Mouse (Mus musculus): Measurements from ENCODE around the gene Wdr49. TPM values are rescaled to one million over a fixed set of nuclear protein-coding genes. Genes with fewer than 3 reads are reported as not detected.

The Wdr49 gene
- total RNA-seq (2021): under 1 TPM in 1 of 2 experiments, not detected in 1; 0.22 TPM

DNA sequence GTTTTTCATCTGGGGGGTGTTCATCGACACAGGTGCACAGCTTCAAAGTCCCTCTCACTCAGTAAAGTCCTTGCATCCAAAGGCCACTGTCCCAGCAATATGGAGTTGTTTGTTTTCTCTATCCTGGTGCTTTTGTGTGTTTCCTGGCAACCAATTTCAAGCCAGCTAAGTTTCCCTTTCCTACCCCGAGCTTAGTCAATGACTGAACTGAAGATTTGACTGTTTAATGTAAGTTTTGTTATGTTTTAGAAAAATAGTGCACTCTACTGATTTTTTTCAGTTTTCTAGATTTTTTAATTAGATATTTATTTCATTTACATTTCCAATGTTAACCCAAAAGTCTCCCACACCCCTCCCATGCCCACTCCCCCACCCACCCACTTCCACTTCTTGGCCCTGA is at the start of gene Wdr49:
Gene Wdr49 (minus strand): TSS at position 101 of the 400 bp plus-strand sequence.
- no peak for DNase-seq (ENCODE audit: low spot score in 2 of 2)
- intact Hi-C loops (cut with DNase I): no loop called here

DNA sequence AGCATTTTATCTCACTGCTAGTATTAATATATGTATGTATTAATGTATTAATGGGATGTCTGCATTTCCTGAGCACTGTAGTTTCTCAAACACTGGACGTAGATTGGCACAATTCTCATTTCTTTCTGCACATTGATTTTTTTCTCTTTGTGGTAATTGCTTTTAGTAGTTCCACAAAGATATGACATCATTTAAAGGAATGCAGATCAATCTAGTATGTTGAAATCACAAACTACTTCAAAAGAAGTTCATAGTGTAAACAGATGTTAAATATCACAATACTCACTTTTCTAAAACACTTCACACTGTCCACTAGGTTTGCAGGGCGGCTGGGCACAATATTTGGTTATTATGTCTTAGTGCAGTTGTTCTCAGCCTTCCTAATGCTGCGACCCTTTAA is 49.1 kb upstream of the Wdr49 start:
- intact Hi-C loops (cut with DNase I): no loop called here
- no peak for DNase-seq (ENCODE audit: low spot score in 2 of 2)

DNA sequence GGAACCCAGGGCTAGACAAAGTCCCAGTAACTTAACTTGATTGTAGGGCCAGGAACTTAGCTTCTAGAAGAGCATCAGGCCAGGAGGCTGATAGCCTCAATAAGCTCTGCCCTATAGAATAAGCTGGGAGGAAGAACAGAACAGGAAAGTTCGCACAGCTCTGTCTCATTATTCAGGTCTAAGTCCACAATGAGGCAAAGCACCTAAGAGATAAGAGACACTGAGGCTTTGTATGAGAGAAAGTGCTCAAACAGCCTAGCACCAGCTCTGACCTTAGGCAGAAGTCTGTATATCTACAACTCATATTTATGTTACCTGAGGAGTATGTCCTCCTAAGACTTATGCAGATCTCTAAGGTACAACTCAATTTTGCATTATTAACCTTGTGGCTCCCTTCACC is 40.6 kb upstream of the Wdr49 start:
- intact Hi-C loops (cut with DNase I): no loop called here
- DNase-seq (ENCODE audit: low spot score in 2 of 2): no peak

DNA sequence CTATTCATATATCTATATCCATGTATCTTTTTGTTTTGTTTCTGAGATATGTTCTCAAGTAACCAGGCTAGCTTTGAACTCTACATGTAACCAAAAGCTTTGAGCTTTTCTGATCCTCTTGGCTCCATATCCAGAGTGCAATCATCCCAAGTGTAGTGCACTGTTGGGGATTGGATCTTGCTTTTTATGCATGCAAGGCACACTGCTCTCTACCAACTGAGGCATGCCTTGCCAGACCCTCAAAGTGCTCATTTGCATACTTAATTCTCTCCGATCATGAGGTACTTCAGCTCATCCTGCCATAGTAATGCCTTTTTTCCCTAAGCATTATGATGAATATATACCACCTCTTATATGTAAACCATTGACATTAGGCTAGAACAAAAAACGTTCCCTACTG is 39.4 kb upstream of the Wdr49 start:
- intact Hi-C loops (cut with DNase I): no loop called here
- no peak for DNase-seq (ENCODE audit: low spot score in 2 of 2)

DNA sequence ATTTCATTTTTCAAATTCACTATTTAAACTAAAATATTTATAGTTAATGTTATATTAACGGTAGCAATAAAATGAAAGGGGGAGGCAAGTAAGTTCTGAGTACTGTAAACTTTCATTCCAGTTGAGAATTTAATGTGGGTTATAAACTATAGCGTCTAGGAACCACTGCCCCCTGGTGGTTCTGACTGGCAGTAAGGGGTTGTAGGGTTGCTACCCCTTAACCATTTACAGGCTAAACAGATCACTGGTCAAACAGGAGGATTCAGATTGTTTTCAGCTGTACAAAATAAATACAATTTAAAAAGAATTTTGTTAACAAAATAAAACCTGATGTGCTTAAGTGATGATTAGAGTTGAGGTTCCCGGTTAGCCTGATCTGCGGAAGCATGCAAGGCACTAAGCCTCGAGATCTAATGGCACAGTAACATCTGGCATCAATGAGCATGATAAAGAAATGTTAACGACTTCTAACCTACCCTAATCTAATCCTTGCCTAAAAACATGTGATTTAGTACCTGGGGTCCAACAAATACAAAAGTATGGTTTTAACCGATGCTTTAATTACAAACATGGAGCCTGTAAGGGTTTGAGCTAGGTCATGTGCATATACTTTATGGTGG is 35.8 kb upstream of the Wdr49 start:
- DNase-seq (ENCODE audit: low spot score in 2 of 2): peak; percentile 15 to 38
- intact Hi-C loops (cut with DNase I): loop anchor here (2.0 kb wide), 1 partner anchor 299 kb away; no protein-coding TSS in a partner anchor

DNA sequence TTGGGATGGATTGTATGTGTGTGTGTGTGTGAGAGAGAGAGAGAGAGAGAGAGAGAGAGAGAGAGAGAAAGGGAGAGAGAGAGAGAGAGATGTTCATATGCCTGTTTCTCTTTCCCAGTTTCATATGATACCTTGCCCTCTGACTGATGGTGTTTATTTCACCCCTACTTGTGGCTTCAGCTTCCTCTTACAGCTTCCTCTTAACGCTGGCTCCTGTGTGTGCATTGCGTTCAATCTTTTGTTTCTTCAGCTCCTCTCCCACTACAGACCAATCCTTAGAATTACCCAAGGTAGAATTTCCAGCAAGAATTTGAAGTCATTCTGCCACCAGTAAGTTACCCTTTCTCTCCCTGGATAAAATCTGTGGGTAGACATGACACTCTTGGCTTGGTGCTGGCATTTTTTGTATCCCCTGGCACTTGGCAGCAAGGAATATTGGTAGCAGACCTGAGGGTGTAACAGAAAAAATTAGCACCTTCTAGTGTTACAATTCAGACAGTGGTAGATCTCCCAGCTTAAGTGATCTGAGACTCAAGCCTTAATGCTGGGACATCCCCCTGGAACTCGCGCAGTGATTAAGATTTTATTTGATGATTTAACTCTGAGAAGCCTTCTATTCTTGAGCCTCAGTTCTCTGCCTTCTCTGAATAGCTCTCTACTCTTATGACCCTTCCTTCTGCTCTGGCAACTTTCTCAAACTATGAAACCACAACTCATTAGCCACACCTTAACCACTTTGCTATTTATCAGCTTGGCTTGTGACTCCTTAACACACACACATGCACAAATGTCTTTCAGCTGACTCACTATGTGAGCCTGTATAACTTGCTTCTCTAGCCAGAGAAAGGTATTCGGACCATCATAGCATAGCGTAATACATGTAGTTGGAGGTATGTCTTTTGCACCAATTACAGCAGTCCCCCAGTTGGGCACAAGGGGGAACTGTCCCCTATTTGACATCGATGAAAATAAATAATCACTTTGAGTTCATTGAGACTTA is 17.3 kb upstream of the Wdr49 start:
- no peak for DNase-seq (ENCODE audit: low spot score in 2 of 2)
- intact Hi-C loops (cut with DNase I): no loop called here

DNA sequence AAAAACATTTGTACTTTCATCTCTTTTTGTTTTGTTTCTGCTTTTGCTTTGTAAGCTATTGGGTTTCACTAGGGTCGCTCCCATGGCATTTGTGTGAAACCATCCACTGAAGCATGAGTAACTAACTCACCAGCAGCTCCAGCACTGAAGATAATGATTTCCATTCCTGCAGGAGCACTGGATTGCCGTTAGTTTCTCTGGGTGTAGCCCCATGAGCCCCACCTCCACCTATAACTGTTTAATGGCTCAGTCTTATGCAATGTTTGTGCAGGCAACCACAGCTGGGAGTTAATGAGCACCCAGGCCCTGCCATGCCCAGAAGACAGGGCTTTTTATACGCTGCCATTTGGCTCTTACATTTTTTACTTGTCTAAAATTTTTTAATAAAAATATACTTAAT is 11.0 kb upstream of the Wdr49 start:
- intact Hi-C loops (cut with DNase I): no loop called here
- no peak for DNase-seq (ENCODE audit: low spot score in 2 of 2)

DNA sequence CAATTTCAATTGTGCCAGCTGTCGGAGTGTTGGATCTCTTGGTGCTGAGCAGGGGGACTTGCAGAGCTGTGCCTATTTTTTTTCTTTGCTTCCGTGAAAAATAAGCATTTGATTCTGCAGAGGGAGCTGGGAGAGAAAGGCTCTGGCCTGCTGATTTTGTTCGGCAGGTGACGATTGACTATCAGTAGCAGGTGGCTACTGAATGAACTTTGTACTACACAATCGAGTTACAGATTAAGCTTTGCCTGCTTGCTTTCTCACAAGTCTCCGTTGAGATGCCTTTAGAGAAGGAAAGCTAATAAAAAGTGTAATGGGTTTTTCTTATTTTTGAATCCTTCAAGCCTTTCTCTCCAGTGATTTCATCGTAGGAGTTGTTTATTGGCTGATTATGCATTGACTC is 6.8 kb downstream of the Wdr49 start:
- no peak for DNase-seq (ENCODE audit: low spot score in 2 of 2)
- intact Hi-C loops (cut with DNase I): no loop called here

DNA sequence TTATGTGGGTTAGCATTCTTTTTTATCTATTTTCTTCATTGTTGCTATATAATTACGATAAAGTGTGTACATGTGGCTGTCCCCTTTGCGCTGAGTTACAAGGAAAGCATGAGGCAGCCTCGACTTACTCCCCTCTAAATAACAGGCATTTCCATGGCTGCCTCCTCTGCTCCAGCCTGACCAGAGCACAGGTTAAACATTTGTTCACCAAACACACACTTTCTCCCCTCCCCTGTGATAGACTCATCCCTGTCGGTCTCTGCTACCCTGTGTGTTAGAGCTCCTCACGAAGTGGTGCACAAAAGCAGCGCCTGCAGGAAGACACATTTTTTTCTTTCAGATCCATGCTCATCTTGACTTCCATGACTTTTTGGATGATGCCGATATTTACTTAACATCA is 7.3 kb downstream of the Wdr49 start:
- intact Hi-C loops (cut with DNase I): no loop called here
- DNase-seq (ENCODE audit: low spot score in 2 of 2): no peak

DNA sequence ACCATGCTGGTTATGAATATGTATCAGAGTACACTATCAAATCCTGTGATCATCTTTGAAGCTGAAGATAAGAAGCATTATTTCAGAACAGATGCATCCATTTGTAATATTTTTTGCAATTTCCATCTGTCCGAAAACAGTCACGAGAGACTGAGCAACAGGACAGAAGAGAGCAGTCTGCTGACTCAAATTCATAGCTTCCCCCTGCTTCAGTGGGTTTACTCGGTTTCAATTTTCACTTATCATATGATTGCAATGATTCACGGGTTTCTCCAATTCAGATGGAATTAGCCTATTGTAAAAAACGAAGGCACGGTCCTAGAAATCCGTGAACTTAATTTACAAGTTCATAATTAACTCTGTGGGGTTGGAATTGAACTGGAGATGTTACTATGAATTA is 13.8 kb downstream of the Wdr49 start:
- intact Hi-C loops (cut with DNase I): no loop called here
- DNase-seq (ENCODE audit: low spot score in 2 of 2): no peak

DNA sequence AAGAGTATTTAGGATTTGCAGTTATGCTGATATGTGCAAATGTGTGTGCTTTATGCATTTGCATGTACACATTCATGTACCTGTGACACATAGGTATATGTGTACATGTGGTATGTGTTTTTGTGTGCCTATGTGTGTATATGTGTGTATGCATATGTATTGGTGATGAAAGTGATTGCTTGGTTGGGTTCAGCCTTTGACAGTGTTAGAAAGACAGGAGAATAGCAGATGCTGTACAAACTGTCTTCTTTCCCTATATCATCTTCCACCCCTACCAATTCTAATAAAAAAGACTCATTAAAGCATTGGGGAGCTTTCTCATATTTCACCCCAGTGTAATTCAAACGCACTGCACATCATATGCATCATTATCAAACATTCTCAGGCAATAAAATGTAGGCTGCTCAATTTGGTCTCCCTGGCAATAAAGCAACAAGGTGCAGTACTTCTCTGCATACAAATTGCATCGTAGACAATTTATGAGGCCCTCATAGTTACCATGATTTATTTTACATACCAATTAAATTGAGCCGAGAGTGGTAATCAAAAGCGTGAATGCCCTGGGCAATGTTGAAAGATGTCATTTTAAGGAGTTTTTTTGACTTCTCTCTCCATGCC is 51.3 kb downstream of the Wdr49 start:
- intact Hi-C loops (cut with DNase I): no loop called here
- no peak for DNase-seq (ENCODE audit: low spot score in 2 of 2)

DNA sequence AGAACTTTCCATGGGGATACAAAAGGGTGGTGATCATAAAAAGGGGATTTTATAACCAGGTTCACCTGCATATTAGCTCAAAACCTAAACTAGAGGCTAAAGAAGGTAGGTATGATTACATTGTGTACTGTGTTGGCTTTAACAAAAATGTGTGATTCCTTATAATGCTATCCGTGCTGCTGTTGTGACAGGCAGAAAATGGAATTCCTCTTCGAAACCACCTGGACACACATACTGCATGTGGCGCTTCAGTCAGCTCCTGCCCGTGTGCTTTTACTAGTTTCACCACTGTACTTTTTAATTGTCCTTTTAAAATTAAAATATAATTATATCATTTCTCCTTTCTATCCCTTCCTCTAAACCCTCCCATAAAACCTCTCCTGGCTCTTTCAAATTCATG is 86.0 kb downstream of the Wdr49 start:
- intact Hi-C loops (cut with DNase I): loop anchor here (10.0 kb wide), 1 partner anchor 171 kb away; no protein-coding TSS in a partner anchor
- no peak for DNase-seq (ENCODE audit: low spot score in 2 of 2)

DNA sequence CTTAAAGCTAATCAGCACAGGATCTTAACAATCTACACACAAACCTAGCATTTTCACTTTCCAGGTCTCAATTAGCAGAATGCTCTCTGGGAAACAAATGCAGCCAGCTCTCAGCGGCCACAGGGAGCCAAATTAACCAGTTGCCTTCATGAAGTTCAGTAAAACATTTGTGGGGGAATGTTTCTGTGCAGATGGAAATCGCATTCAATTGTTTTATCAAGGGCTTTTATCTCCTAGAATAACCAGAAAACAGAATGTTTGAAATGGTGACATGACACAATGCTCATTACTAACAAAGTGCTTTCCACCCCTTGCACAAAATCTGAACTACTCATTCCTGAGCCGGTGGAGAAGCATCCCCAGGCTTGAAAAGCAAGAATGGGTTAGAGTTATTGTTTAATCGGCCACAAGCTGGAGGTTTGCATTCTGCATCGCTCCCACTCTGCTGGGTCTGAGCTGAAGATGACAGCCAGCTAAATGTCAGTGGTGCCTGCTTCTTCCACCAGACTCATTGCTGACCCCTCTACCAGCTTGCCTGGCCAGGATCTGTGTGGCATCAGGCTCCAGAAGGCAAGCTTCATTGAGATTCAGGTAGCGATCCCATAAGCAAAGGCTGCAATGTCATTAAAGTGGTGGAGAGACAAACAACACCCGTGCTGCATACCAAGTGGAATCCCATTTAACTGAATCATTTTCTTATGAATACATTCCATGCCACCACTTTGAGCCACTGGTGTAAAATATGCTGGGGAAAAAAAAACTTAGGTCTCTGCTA is 86.6 kb downstream of the Wdr49 start:
- intact Hi-C loops (cut with DNase I): loop anchor here (10.0 kb wide), 1 partner anchor 171 kb away; no protein-coding TSS in a partner anchor
- peak in 1 of 2 experiments; percentile 10 for DNase-seq (ENCODE audit: low spot score in 2 of 2)

DNA sequence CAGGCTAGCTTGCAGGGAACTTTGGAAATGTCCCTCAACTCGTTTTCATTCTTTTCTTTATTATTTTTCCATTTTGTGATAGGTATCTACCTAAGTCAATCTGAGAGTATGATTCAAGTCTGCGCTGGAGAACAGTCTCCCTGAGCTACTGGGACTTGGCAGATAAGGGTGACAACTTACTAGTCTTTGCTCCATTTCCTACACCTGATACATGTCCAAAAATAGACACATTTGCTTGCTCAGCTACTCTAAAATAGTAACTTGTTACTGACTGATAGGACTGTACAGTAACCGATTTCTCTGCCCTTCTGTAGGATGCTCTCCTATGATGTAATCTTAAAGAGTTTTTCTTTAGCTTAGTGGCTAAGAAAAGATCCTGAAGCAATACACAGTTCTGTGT is 87.5 kb downstream of the Wdr49 start:
- no peak for DNase-seq (ENCODE audit: low spot score in 2 of 2)
- intact Hi-C loops (cut with DNase I): loop anchor here (10.0 kb wide), 1 partner anchor 170 kb away; no protein-coding TSS in a partner anchor

DNA sequence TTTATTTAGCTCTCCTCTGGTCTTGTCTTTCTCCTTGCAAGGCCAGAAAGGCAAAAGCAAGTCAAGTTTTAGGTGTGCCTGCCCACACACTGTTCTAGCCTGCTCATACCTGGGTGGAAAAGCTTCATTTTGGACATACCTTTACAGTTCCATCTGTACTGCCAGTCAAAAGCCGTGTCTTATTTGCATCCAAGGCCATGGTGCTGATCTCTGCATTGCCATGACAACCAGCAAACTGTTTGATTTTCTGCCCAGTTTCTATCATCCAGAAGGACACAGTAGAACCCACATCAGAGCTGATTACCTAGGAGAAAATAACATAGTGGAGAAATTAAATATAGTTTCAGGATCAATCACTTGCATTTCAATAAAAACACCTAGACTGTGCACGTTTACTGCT is 100.2 kb downstream of the Wdr49 start:
- intact Hi-C loops (cut with DNase I): no loop called here
- no peak for DNase-seq (ENCODE audit: low spot score in 2 of 2)

DNA sequence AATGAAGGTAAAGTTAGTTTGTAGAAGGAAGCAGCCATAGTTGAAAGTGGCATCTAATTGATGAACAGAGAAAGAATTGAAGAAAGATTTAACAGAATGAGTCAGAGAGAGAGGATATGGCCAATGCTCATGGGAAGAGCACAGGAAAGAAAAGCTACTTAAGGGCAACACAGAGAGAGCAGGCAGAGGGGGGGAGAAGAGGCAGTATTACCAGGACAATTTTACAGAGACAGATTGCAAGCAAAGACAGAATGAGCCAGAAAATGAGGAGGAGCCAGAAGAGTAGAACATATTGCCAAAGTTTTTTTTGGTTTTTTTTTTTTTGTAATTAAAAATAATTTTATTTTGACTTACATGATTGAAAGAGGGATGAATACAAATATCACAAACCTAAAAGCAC is 128.0 kb downstream of the Wdr49 start:
- intact Hi-C loops (cut with DNase I): no loop called here
- DNase-seq (ENCODE audit: low spot score in 2 of 2): no peak

DNA sequence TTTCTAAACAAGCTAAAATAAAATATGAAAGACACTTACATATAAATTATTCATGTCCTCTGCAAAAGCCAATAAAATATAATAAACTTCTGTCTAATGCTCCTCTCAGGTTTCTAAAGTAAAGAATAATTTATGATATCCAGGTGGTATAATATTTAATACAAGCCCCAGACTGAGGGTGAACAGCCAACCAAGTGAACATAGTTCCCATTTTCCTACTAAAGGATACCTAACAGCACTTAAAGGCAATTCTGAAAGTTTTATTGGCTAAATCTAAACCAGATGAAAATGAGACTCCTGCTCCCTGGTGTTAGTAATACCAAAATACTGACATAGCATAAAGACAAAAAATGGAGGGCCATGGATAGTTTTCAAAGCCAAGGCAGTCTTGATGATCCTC is 144.8 kb downstream of the Wdr49 start:
- DNase-seq (ENCODE audit: low spot score in 2 of 2): no peak
- intact Hi-C loops (cut with DNase I): no loop called here

DNA sequence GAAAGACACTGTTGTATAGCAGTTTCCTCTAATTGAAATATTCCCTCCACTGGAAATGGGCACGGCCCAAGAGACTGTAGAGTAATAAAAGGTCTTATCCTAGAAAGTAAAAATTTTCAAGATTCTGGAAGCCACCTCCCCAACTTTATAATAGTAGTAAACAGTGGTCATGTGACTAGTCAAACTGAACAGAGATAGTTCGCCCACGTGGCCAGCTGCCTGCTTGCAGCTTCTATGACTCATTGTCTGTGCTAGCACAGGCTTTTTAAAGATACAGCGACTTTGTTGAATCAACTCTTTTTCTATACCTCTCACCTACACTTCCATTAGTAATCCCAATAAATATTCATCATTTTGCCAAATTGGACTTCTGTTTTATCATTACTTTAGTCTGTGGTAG is 161.0 kb downstream of the Wdr49 start:
- DNase-seq (ENCODE audit: low spot score in 2 of 2): peak; percentile 7 to 29
- intact Hi-C loops (cut with DNase I): no loop called here

DNA sequence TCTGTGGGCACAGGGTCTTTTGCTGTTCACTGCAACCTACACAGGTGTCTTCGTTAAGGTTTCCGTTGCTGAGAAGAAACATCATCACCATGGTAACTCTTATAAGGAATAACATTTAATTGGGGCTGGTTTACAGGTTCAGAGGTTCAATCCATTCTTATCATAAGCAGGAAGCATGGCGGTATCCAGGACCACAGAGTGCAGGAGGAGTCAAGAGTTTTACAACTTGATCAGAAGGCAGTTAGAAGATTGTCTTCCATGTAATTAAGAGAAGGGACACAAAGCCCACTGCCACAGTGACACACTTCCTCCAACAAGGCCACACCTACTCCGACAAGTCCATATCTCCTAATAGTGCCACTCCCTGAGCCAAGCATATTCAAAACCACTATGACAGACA is 173.1 kb downstream of the Wdr49 start:
- no peak for DNase-seq (ENCODE audit: low spot score in 2 of 2)

DNA sequence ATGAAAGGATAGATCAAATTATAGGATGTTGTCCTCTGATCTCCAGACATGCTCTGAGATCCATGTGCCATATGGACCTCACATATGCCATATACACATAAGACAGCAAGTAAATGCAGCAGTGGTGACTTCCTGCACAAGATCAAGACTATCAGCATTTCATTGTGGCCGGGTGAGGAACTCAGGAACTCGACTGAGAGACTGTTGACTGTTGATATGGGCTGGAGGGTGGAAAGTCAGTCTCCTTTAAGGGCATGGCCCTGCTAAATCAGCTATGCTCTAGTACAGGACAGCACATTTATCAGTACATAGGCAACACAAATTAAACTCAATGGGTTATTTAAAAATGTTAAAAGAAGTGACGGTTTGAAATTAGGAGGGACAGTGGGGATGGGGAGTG is 173.7 kb downstream of the Wdr49 start:
- intact Hi-C loops (cut with DNase I): no loop called here
- no peak for DNase-seq (ENCODE audit: low spot score in 2 of 2)

More for the DNA sequence above, 173.1 kb downstream of the Wdr49 start:
- intact Hi-C loops (cut with DNase I): no loop called here

All from left cerebral cortex, postnatal 36 days (tissue).